Mouse (Mus musculus): ENCODE data around the gene Gm17087.

Gm17087 gene

DNA sequence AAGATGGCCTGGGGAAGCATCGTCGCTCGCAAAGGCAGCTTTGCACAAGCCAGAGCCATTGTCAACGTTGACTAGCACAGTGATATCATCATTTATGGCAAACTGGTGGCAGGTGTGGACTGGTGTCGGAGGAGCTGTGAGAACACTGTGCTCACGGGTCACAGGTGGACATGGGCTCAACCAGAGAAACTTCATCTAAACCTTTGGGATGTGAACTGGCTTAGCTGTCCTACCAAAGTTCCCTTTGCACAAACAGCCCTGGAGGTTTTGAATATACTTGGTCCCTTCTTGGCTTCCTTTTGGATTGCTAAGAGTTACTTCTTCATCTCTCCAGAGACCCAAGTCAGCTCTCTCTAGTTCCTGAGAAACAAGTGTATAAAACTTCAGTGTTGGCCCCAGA lies at the start of gene Gm17087:
Gene Gm17087, minus strand, starts transcription at position 101 of the 400 bp plus-strand sequence.
- no peak for DNase-seq (ENCODE audit: low spot score in 2 of 2)

DNA sequence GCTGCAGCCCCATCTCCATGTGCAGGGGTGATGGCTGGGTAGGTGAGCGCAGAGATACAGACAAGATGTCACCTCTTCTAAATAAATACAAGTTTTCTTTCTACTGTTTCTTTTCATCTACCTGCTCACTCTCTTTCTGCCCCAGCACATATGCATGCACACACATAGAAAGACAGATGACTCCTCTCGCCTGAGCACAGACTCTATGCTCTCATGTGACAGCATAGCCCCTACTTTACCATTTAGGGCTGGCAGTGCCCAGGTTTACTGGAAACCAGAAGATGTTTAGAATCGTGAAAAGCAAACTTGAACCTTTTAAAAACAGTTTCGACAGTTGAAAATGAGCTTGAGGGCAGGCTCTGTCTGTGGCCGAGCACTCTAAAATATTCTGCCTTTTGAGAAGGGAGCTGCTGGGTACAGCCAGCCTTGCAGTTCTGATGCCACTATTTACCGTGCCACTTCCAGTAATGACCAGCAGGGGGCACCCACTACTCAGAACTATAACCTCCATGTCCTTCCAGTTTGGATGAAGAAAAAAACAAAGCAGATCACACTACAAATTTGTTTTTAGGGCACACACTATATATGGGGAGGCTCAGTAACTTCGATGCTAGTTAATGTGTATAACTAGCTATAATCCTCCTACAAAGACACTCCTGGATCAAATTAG lies 47.3 kb upstream of the Gm17087 start:
- peak; percentile 87 to 93 for DNase-seq (ENCODE audit: low spot score in 2 of 2)

GRCm38 (mm10) chr17:8611916-8612315 lies 45.2 kb upstream of the Gm17087 start:
- DNase-seq (ENCODE audit: low spot score in 2 of 2): no peak

- DNase-seq (ENCODE audit: low spot score in 2 of 2): no peak
These were observed 39.9 kb upstream of the Gm17087 start for GRCm38 (mm10) chr17:8606695-8607094.

DNA sequence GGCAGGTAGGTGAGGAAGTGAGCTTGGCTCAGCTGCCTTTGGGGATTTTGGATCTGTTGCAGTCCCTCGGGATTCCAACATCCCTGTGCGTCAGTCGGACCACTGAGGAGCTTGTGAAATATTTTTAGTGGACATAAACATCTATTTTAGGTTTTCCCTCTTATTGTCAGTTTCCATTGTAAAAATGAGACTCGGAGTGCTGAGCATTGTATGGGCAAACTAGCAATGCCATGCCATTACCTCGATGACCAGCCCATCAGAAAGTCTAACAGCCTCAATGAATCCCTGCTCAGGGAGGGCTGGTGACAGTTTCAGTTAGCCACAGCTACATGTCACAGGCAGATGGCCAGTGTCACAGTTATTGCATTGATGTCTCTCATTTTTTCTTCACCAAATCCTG lies 39.2 kb upstream of the Gm17087 start:
- DNase-seq (ENCODE audit: low spot score in 2 of 2): no peak

DNA sequence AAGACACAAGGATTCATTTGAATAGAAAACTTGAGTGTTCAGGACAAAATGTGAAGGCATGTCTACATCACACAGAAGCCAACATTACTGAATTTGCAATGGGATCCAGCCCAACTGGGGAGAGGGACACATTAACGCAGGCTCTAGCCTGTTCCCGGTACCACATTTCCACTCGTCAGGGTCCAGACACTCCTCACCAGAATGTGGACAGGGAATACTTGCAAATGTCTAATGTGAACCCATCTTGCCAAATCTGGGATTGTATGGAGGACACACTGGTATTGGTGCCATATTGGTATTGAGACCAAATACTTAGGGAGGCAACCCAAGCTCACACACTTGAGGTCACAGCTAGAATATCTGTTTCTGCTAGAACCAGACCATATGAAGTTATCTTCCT lies 36.2 kb upstream of the Gm17087 start:
- no peak for DNase-seq (ENCODE audit: low spot score in 2 of 2)

DNA sequence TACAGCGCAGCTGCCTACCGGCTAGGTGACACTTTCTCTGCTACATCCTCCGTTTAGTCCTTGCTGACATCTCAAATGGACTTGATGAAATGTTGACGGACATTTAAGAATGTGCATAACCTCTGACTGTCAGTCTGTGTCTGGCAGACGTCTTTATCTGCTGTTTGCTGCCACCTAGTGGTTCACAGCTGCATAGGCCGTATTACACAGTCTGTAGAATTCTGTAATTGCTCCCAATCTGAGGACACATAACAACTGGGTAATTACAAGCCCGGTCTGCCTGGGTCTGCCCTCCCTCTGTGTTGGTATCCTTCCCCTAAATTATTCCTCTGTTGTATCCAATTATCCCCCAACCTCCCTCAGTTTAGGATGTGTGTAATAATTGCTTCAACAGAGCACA lies 31.0 kb upstream of the Gm17087 start:
- DNase-seq (ENCODE audit: low spot score in 2 of 2): peak; percentile 49 to 80

- DNase-seq (ENCODE audit: low spot score in 2 of 2): peak; percentile 76 to 77
These were observed 25.9 kb upstream of the Gm17087 start for GRCm38 (mm10) chr17:8592427-8593277.

- DNase-seq (ENCODE audit: low spot score in 2 of 2): peak in 1 of 2 experiments; percentile 44
These were observed 14.8 kb upstream of the Gm17087 start for GRCm38 (mm10) chr17:8581579-8581978.

- DNase-seq (ENCODE audit: low spot score in 2 of 2): peak in 1 of 2 experiments; percentile 55
These were observed 13.6 kb upstream of the Gm17087 start for GRCm38 (mm10) chr17:8580360-8580759.

DNA sequence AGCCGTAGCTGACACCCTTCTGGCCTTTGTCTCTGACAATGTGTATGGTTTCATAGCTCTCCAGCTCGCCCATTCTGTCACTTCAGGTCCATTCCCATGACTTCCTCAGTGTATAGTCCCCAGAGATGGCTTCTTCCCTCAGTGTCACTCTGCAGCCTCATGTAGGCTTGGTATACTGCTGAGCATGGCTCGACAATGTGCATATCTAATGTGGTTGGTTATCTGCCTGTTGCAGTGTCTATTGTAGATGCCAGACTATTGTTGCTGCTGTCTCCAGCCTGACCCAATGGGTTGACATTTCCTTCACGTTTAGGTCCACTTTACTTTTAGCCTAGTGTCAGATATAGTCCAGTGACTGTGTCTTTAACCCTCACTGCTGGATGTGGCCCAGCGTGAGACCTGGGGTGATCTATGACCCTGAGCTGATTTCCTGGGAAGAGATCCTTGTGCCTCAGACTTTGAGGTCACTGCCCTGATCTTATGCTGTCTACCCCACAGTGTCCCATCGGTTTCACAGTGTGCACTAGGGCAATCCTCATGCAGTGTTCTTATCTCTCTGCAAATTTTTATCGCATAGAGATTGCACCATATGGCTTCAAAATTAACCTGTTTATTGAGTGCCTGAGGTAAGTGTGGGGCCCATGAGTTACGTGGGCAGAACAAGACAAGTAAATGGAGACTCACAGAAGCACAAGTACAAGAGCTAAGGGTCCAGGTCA lies 7.0 kb upstream of the Gm17087 start:
- no peak for DNase-seq (ENCODE audit: low spot score in 2 of 2)

GRCm38 (mm10) chr17:8562886-8563280 lies 3.9 kb downstream of the Gm17087 start:
- no peak for DNase-seq (ENCODE audit: low spot score in 2 of 2)

DNA sequence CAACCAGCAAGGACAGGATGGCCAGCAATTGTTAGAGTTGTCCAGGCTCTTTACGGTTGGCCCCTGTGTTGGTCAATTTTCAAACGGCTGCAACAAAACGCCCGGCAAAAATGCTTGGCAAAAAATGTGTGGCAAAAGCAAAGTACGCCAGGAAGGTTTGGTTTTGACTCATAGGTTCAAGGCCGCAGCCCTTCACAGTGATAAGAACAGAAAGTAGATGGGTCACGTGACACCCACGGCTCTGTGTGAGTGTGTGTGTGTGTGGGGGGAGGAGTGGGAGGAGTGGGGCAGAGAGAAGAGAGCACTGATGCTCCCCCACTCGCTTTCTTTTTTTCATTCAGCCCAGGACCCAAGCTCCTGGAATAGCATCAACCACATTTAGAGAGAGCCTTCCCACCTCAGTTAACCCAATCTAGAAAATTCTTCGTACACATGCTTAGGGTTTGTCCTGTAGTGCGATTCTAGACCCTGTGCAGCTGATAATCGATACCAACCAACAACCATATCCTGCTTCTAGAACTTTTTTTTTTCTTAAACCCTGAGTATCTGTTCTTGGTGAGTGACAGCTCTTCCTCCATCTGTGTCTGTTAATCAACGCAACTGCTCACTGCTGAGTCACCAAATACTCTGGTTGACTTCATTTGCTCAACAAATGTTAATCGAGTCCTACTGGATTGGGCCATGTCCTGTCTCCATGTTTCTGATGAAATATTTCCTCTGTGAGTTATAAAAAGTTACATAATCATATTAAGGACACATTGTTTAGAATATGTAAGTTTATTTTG lies 4.5 kb downstream of the Gm17087 start:
- no peak for DNase-seq (ENCODE audit: low spot score in 2 of 2)

- DNase-seq (ENCODE audit: low spot score in 2 of 2): no peak
These were observed 8.8 kb downstream of the Gm17087 start for GRCm38 (mm10) chr17:8557926-8558325.

DNA sequence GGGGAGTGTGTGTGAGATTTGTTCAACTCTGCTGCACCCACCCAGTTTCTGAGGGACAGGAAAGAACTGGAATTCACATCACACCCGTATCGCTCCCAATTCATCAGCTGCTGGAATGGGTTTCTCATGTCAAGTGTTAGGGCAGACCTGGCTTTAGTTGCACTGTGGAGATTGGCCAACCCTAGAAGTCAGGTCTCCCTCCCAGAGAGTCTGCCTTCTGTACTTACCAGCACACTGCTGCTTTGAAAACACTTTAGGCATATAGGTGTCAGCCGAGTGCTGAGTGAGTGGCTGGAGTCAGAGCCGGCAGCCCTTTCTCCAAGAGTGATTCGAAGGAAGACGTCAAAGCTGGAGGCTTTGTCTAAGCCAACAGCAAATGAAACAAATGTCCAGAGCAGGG lies 10.5 kb downstream of the Gm17087 start:
- DNase-seq (ENCODE audit: low spot score in 2 of 2): no peak

GRCm38 (mm10) chr17:8555785-8556184 lies 11.0 kb downstream of the Gm17087 start:
- DNase-seq (ENCODE audit: low spot score in 2 of 2): no peak

GRCm38 (mm10) chr17:8554219-8554618 lies 12.5 kb downstream of the Gm17087 start:
- no peak for DNase-seq (ENCODE audit: low spot score in 2 of 2)

GRCm38 (mm10) chr17:8553601-8554000 lies 13.1 kb downstream of the Gm17087 start:
- DNase-seq (ENCODE audit: low spot score in 2 of 2): no peak

GRCm38 (mm10) chr17:8552346-8553035 lies 14.3 kb downstream of the Gm17087 start:
- no peak for DNase-seq (ENCODE audit: low spot score in 2 of 2)

GRCm38 (mm10) chr17:8551641-8552040 lies 15.1 kb downstream of the Gm17087 start:
- DNase-seq (ENCODE audit: low spot score in 2 of 2): no peak

GRCm38 (mm10) chr17:8548733-8549132 lies 18.0 kb downstream of the Gm17087 start:
- DNase-seq (ENCODE audit: low spot score in 2 of 2): no peak

Data from frontal cortex, postnatal 36 days (tissue).